Mouse (Mus musculus): ENCODE data around the gene Zfp791. TPM values are rescaled to one million over a fixed set of nuclear protein-coding genes. Genes with fewer than 3 reads are reported as not detected.
A peak's percentile ranks its signal among the peaks of the same experiment; 100 is the strongest.
"Not testable (repeated sequence)": the region's sequence is repeated elsewhere in the genome, so short reads cannot be mapped to it uniquely, and the experiment has no call there.

The Zfp791 gene
- total RNA-seq, 2 experiments from 2014 or later, result 1.6 to 1.8 TPM

- peak; percentile 61 to 87 for DNase-seq (ENCODE audit: low spot score in 2 of 2)
Observed at GRCm38 (mm10) chr8:85083108-85083813, 39.6 kb downstream of the Zfp791 start, which contains the start of gene Man2b1. Man2b1 (plus strand) TSS chr8:85083270.

- DNase-seq (ENCODE audit: low spot score in 2 of 2), result not testable (repeated sequence)
Observed at GRCm38 (mm10) chr8:85082169-85082568, 40.7 kb downstream of the Zfp791 start.

DNA sequence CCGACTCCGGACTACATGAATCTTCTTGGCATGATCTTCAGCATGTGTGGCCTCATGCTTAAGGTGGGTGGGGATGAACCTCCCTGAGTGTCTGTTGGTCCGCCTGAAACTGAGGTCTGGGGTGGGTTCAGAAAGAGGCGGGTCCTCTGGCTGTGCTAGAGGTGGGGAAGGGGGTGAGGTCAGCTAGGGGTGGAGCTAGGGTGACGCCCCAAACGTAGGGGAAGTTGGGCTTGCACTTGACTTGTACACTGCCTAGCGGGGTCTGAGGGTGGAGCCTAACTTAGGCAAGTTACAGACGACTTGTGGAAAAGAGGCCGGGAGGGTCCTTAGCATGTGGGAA lies 41.7 kb downstream of the Zfp791 start, which contains the start of gene Wdr83:
Gene Wdr83, minus strand, starts transcription at position 91 of the 340 bp plus-strand sequence.
- DNase-seq (ENCODE audit: low spot score in 2 of 2), result peak in 1 of 2 experiments; percentile 46

DNA sequence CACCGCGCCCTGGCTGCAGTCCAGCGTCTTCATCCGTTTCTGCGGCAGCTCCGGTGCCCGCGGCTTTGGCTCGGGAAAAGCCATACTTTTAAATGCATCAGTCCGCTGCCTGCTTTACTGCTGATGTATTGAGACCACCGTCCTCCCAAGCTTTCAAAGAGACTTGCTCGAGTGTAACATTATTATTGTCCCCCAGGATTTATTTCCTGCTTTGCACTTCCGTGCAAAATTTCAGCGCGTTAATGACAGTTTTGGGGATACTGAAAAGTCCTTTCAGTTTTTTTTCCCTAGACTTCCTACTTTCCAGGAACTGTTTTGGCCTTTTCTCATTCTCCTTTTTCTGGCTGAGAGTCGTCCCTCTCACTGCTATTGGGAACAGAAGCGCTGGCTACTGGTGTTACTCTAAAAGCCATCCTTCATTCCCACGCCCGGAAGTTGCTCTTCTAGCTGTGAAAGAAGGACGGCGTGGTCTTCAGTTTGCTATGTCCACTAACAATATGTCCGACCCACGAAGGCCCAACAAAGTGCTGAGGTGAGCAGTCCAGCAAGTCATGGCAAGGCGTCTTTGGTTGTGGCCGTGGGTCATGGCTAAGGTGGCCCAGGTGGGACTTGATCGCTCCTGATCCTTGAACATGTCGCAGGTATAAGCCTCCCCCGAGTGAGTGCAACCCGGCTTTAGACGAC lies 42.2 kb downstream of the Zfp791 start, which contains the start of gene Wdr83os:
Gene Wdr83os, plus strand, starts transcription at position 209 of the 684 bp plus-strand sequence.
- peak in 1 of 2 experiments; percentile 54 for DNase-seq (ENCODE audit: low spot score in 2 of 2)

DNA sequence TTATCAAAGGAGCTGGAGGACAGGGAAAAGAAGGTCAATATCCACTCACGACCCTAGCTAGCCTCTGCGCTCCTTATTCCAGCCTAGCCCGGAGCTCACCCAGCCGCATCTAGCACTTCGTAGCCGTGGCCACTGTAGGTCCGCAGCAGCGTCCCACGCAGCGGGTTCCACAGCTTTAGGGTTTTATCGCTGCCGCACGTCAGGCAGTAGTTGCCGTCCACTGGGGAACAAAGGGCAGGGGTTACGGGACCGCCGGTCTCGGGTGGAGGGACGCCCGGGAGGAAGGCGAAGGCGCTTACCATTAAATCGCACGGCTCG lies 42.7 kb downstream of the Zfp791 start:
- DNase-seq (ENCODE audit: low spot score in 2 of 2), result peak in 1 of 2 experiments; percentile 56

GRCm38 (mm10) chr8:85076993-85077392 lies 45.9 kb downstream of the Zfp791 start:
- DNase-seq (ENCODE audit: low spot score in 2 of 2), result peak in 1 of 2 experiments; percentile 71

DNA sequence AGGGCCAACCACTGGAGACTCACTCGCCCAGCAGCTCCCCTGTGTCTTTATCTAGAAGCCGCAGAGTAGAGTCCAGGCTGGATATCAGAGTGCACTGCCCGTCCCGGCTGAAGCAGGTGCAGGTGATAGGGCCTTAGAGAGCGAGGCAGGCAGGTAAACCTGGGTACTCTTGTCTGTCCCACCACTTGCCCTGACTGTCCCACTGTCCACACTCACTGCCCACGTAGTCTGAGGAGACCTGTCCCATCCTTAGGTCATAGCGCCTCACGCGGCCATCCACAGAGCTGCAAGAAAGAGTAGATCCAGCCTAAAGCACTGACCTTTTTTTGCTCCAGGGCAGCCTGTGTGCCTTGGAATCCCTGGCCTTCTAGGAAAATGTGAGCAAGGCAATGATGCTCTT lies 46.9 kb downstream of the Zfp791 start:
- peak in 1 of 2 experiments; percentile 50 for DNase-seq (ENCODE audit: low spot score in 2 of 2)

- no peak for DNase-seq (ENCODE audit: low spot score in 2 of 2)
Observed at GRCm38 (mm10) chr8:85074617-85075016, 48.3 kb downstream of the Zfp791 start.

- no peak for DNase-seq (ENCODE audit: low spot score in 2 of 2)
Observed at GRCm38 (mm10) chr8:85074167-85074566, 48.7 kb downstream of the Zfp791 start.

DNA sequence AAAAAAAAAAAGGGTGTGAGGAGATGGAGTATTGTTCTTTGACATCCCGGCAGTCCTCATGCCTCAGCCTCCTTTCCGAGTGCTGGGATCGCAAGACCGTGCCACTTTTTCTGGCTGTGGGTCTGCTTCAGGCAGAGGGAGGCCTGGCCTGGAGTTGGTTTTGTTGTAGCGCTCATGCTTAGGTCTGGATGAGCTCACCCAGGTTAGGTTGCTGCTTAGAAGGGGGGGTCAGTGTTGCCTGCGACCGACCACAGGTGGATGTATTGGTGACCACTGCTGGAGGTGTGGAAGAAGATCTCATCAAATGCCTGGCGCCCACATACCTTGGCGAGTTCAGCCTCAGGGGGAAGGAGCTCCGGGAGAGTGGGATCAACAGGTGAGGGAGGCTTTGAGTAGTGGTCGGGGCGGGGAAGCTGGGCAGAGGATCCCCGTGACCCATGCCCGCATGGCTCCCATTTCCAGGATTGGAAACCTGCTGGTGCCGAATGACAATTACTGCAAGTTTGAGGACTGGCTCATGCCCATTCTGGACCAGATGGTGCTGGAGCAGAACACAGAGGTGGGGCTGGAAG lies 49.8 kb downstream of the Zfp791 start:
- DNase-seq (ENCODE audit: low spot score in 2 of 2), result no peak

- no peak for DNase-seq (ENCODE audit: low spot score in 2 of 2)
Observed at GRCm38 (mm10) chr8:85072364-85072929, 50.4 kb downstream of the Zfp791 start.

DNA sequence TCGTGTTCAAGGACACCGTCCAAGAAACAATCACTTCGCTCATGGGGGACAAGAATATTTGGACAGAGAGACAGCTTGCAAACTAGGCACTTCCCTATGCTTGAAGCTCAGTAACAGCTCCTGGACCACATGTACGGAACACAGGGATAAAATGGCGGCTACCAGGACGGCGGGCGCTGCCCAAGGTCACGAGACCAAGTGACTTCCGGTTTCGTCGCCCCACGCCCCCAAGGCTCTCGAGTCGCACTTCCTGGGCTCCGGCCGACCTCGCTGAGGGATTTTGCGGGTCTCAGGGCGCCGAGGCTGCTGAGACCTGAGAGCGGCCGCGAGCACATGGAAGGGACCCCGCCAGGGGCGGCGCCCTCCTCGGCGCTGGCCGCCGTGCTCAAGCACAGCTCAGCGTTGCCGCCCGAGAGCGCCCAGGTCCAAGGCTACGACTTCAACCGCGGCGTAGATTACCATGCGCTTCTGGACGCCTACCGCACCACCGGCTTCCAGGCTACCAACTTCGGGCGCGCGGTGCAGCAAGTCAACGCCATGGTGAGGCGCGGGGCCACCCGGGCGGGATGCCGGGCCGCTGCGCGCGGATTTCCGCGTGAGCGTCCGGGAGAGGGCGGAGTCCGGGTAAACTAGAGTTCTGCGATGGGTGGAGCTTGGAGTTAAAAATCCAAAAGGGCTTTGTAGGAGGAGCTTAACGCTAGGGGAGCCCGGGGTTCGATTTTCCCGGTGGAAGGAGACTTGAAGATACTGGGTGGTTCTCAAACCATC lies 51.2 kb downstream of the Zfp791 start, which contains the start of gene Dhps:
Gene Dhps, plus strand, starts transcription at position 244 of the 768 bp plus-strand sequence.
- DNase-seq (ENCODE audit: low spot score in 2 of 2), result peak; percentile 75 to 91

- no peak for DNase-seq (ENCODE audit: low spot score in 2 of 2)
Observed at GRCm38 (mm10) chr8:85071041-85071440, 51.9 kb downstream of the Zfp791 start.

- DNase-seq (ENCODE audit: low spot score in 2 of 2), result no peak
Observed at GRCm38 (mm10) chr8:85067982-85068381, 54.9 kb downstream of the Zfp791 start, which contains the start of gene Gm5741. Gm5741 (minus strand) TSS chr8:85067982.

- DNase-seq (ENCODE audit: low spot score in 2 of 2), result no peak
Observed at GRCm38 (mm10) chr8:85067155-85067554, 55.7 kb downstream of the Zfp791 start.

- no peak for DNase-seq (ENCODE audit: low spot score in 2 of 2)
Observed at GRCm38 (mm10) chr8:85065213-85065612, 57.7 kb downstream of the Zfp791 start.

DNA sequence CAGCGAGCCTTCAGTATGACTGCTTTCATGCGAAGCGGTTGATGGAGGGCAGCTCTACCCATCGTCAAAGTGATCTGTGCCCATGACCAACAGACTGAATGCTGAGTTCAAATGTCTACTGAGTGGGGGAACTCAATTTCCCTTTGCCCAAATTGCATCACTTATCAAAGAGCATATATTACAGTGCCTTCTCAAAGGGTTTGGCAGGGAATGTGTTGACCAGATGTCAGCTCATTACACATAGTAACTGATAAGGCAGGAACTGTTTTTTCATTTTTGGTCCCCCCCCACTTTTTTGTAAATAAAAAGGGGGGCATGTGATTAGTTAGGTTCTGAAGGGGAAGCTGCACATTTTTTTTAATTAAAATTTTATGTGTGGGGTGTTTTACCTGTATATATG lies 60.3 kb downstream of the Zfp791 start:
- DNase-seq (ENCODE audit: low spot score in 2 of 2), result no peak

GRCm38 (mm10) chr8:85059879-85060616 lies 62.8 kb downstream of the Zfp791 start, which contains the start of gene Fbxw9:
Fbxw9 (plus strand) TSS chr8:85060055.
- peak; percentile 74 to 83 for DNase-seq (ENCODE audit: low spot score in 2 of 2)

Measured in gastrocnemius, postnatal 4 days (tissue).